ENCODE assay signal across 8 mouse cellular contexts in genomic region chr2:127336497-127336832, GRCm38 (mm10). TPM values are rescaled to one million over a fixed set of nuclear protein-coding genes. Genes with fewer than 3 reads are reported as not detected.
A peak's percentile ranks its signal among the peaks of the same experiment; 100 is the strongest.
DNase-seq lines count a peak whose midpoint lies in the region; ATAC-seq and TF ChIP-seq lines count a peak whose summit lies in the region.

No protein-coding gene starts in this region.

- intact Hi-C loops in left cerebral cortex, adult 2 months (cut with DNase I): loop anchor here (5.0 kb wide), 1 partner anchor 64 kb away; the partner anchor contains the start of gene Stard7

- peak overlapping the region; percentile 94 for H3K4me2 ChIP-seq in embryonic facial prominence, embryonic 12.5 days (replicated peaks)
- H3K4me2 ChIP-seq in hindbrain, postnatal 0 days (ENCODE audit: low read depth, low read length): peak overlapping the region; percentile 82
- H3K4me2 ChIP-seq in midbrain, postnatal 0 days (ENCODE audit: low read depth, low read length, poor library complexity, severe bottlenecking): peak overlapping the region; percentile 66

- peak overlapping the region; percentile 60 for H3K9ac ChIP-seq in embryonic facial prominence, embryonic 12.5 days
- peak overlapping the region; percentile 69 for H3K9ac ChIP-seq in hindbrain, postnatal 0 days (replicated peaks; ENCODE audit: low read length)
- peak overlapping the region; percentile 52 for H3K9ac ChIP-seq in midbrain, postnatal 0 days (replicated peaks; ENCODE audit: low read length, poor library complexity, severe bottlenecking)

- H3K4me3 ChIP-seq in left cerebral cortex, adult 2 months: peak overlapping the region; percentile 65
- peak overlapping the region; percentile 48 for H3K4me3 ChIP-seq in embryonic facial prominence, embryonic 12.5 days
- H3K4me3 ChIP-seq in hindbrain, postnatal 0 days (ENCODE audit: low read length): peak overlapping the region; percentile 53
- peak overlapping the region; percentile 44 for H3K4me3 ChIP-seq in midbrain, postnatal 0 days (ENCODE audit: low read depth, low read length)

- 2% methylated on average over 33 of the region's 33 CpGs for WGBS in embryonic facial prominence, embryonic 12.5 days
- 4% methylated on average over 33 of the region's 33 CpGs for WGBS in hindbrain, postnatal 0 days
- WGBS in midbrain, postnatal 0 days: 5% methylated on average over 26 of the region's 33 CpGs

- TF ChIP-seq CTCF in left cerebral cortex, adult 2 months (IDR thresholded peaks at IDR 0.05): no peak
- TF ChIP-seq CTCF in hindbrain, postnatal 0 days (IDR thresholded peaks at IDR 0.05; ENCODE audit: low read depth): no peak
- TF ChIP-seq CTCF in midbrain, postnatal 0 days (IDR thresholded peaks at IDR 0.05): no peak

- no peaks in the 10 kb centered on the region for H3K9me3 ChIP-seq in embryonic facial prominence, embryonic 12.5 days
- no peaks in the 10 kb centered on the region for H3K9me3 ChIP-seq in hindbrain, postnatal 0 days (ENCODE audit: low read length)
- no peaks in the 10 kb centered on the region for H3K9me3 ChIP-seq in midbrain, postnatal 0 days (ENCODE audit: low read length)

- 0 out of 2 replicates have a peak, but pooled peaks have one; percentile 1 for ATAC-seq in embryonic facial prominence, embryonic 12.5 days (ENCODE audit: insufficient number of reproducible peaks, insufficient read depth, low FRiP score, low TSS enrichment)
- ATAC-seq in hindbrain, postnatal 0 days: no peak
- ATAC-seq in midbrain, postnatal 0 days (ENCODE audit: low FRiP score): peak; percentile 17

- no peak for DNase-seq in left cerebral cortex, adult 2 months (ENCODE audit: extremely low spot score in 1 of 2, low spot score in 2 of 2)
- no peak for DNase-seq in left cerebral cortex, adult 18-20 months (ENCODE audit: low spot score in 2 of 2)
- DNase-seq in hindbrain, postnatal 0 days (ENCODE audit: low spot score): no peak
- DNase-seq in midbrain, postnatal 0 days (ENCODE audit: low spot score): no peak
- no peak for DNase-seq in right cerebral cortex, postnatal 25 days
- DNase-seq in adrenal gland, postnatal 4 days (ENCODE audit: low spot score in 2 of 2): no peak
- DNase-seq in left cerebral cortex, adult 11 months (ENCODE audit: low spot score): no peak

- no peaks in the 10 kb centered on the region for H3K36me3 ChIP-seq in embryonic facial prominence, embryonic 12.5 days
- H3K36me3 ChIP-seq in hindbrain, postnatal 0 days (ENCODE audit: insufficient read depth, low read length): no peaks in the 10 kb centered on the region
- no peaks in the 10 kb centered on the region for H3K36me3 ChIP-seq in midbrain, postnatal 0 days (ENCODE audit: insufficient read depth, low read length)

- H3K27me3 ChIP-seq in embryonic facial prominence, embryonic 12.5 days: peaks cover 32% of the 10 kb centered on the region
- peaks cover 4% of the 10 kb centered on the region for H3K27me3 ChIP-seq in hindbrain, postnatal 0 days (ENCODE audit: insufficient read depth, low read length)
- peaks cover 13% of the 10 kb centered on the region for H3K27me3 ChIP-seq in midbrain, postnatal 0 days (ENCODE audit: insufficient read depth, low read length)

- H3K27ac ChIP-seq in left cerebral cortex, adult 2 months: peak overlapping the region; percentile 47; the same call in 1 of the 2 replicates
- H3K27ac ChIP-seq in embryonic facial prominence, embryonic 12.5 days: no peak overlapping the region
- H3K27ac ChIP-seq in hindbrain, postnatal 0 days: no peak overlapping the region
- H3K27ac ChIP-seq in midbrain, postnatal 0 days (ENCODE audit: low read depth, low read length): no peak overlapping the region

- H3K4me1 ChIP-seq in embryonic facial prominence, embryonic 12.5 days: peaks cover 5% of the 10 kb centered on the region; the same call in 1 of the 2 replicates
- peaks cover 12% of the 10 kb centered on the region for H3K4me1 ChIP-seq in hindbrain, postnatal 0 days (ENCODE audit: insufficient read depth, low read length)
- H3K4me1 ChIP-seq in midbrain, postnatal 0 days (ENCODE audit: insufficient read depth, low read length): no peaks in the 10 kb centered on the region

RNA-seq across cellular contexts. Expression of gene Dusp2, which starts 0.5 kb away (rescaled TPM):
- total RNA-seq in left cerebral cortex, adult 2 months (2021): 1 to 10 TPM; 2.4 to 3.5 TPM
- 1 to 10 TPM; 2.1 to 2.6 TPM for total RNA-seq in left cerebral cortex, adult 18-20 months (2021)
- 5.8 and 7.9 TPM in 2 replicates for polyA plus RNA-seq in embryonic facial prominence, embryonic 12.5 days (2016; fragmentation: Nextera tagmentation; extraction: Ambion mirVana)
- 8.7 and 14.3 TPM in 2 replicates for total RNA-seq in hindbrain, postnatal 0 days (2014; rRNA removed)
- 19.4 and 19.9 TPM in 2 replicates for polyA plus RNA-seq in hindbrain, postnatal 0 days (2015; fragmentation: Nextera tagmentation; extraction: Ambion mirVana)
- total RNA-seq in midbrain, postnatal 0 days (2014; rRNA removed): 10.8 and 18.0 TPM in 2 replicates
- polyA plus RNA-seq in midbrain, postnatal 0 days (2015; fragmentation: Nextera tagmentation; extraction: Ambion mirVana): 23.0 and 23.6 TPM in 2 replicates
- 1 to 10 TPM; 2.5 to 2.7 TPM for total RNA-seq in adrenal gland, postnatal 4 days (2021)

RNA-seq across cellular contexts. Expression of gene Astl, which starts 2.0 kb away (rescaled TPM):
- total RNA-seq in left cerebral cortex, adult 2 months (2021): not detected
- not detected for total RNA-seq in left cerebral cortex, adult 18-20 months (2021)
- polyA plus RNA-seq in embryonic facial prominence, embryonic 12.5 days (2016; fragmentation: Nextera tagmentation; extraction: Ambion mirVana): 0.19 TPM in 1 of 2 replicates, not detected in the other
- not detected in 2 replicates for total RNA-seq in hindbrain, postnatal 0 days (2014; rRNA removed)
- not detected in 2 replicates for polyA plus RNA-seq in hindbrain, postnatal 0 days (2015; fragmentation: Nextera tagmentation; extraction: Ambion mirVana)
- not detected in 2 replicates for total RNA-seq in midbrain, postnatal 0 days (2014; rRNA removed)
- not detected in 2 replicates for polyA plus RNA-seq in midbrain, postnatal 0 days (2015; fragmentation: Nextera tagmentation; extraction: Ambion mirVana)
- total RNA-seq in adrenal gland, postnatal 4 days (2021): not detected

RNA-seq across cellular contexts. Expression of gene Adra2b, which starts 26.5 kb away (rescaled TPM):
- under 1 TPM; 0.32 to 0.54 TPM for total RNA-seq in left cerebral cortex, adult 2 months (2021)
- 1 to 10 TPM in 1 of 2 experiments, under 1 TPM in 1; 0.60 to 1.0 TPM for total RNA-seq in left cerebral cortex, adult 18-20 months (2021)
- polyA plus RNA-seq in embryonic facial prominence, embryonic 12.5 days (2016; fragmentation: Nextera tagmentation; extraction: Ambion mirVana): 1.7 and 1.8 TPM in 2 replicates
- 0.47 and 0.99 TPM in 2 replicates for total RNA-seq in hindbrain, postnatal 0 days (2014; rRNA removed)
- polyA plus RNA-seq in hindbrain, postnatal 0 days (2015; fragmentation: Nextera tagmentation; extraction: Ambion mirVana): 0.89 and 1.1 TPM in 2 replicates
- 0.66 and 0.71 TPM in 2 replicates for total RNA-seq in midbrain, postnatal 0 days (2014; rRNA removed)
- polyA plus RNA-seq in midbrain, postnatal 0 days (2015; fragmentation: Nextera tagmentation; extraction: Ambion mirVana): 0.54 and 0.68 TPM in 2 replicates
- 1 to 10 TPM; 2.3 to 5.0 TPM for total RNA-seq in adrenal gland, postnatal 4 days (2021)
